Mouse (Mus musculus) c-Kit-negative CD71-positive TER-119-positive erythroid progenitor cells, embryonic 14.5 days (primary cell): ENCODE results near the gene Smok2b.
"Not testable (repeated sequence)": the region's sequence is repeated elsewhere in the genome, so short reads cannot be mapped to it uniquely, and the experiment has no call there.

ENCODE experiments used
- DNase-seq: peaks from one replicate; pipeline ENCODE4 v3.0.0-alpha.2; 2013; ENCODE audit warnings: low read depth, low spot score

Gene Smok2b

DNA sequence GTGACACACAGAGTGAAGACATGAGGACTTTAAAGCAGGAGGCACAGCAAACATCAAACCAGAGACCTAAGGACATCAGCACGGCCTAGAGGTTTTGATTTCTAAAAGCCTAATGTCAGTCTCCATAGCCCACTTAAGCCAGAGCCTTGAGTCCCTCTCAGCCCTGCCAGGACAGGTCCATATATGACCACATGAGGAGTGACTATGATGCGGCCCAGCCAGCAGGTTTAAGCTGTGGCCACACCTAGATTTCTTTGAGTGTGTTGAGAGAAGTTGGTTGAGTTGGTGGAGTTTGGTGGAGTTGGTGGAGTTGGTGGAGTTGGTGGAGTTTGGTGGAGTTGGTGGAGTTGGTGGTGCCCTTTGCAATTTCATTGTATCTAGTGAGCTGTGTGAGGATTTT lies at the start of gene Smok2b:
Gene Smok2b (plus strand): TSS at position 301 of the 400 bp plus-strand sequence.
- not testable (repeated sequence) for DNase-seq

DNA sequence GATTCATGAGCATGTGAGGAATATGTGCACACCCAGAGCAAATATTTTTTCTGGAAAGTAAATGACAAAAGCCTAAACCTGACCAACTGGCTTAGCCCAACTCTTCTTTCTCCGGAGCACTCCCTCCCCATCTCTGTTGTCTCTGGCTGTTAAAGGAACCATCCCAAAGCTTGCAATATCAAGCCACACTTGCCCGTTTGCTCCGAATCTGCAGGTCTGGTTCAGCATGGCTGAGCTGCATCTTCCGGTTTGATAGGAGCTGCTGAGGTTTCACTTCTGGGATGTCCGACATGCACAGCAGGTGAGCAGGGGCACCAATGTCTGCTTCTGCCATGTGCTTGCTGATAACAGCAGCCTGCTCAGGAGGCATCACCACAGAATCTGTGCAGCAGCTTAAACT lies 49.6 kb upstream of the Smok2b start:
- DNase-seq: not testable (repeated sequence)

GRCm38 (mm10) chr17:13182712-13183111 lies 47.3 kb upstream of the Smok2b start:
- DNase-seq: not testable (repeated sequence)

GRCm38 (mm10) chr17:13184514-13184913 lies 45.5 kb upstream of the Smok2b start:
- not testable (repeated sequence) for DNase-seq

GRCm38 (mm10) chr17:13186541-13186940 lies 43.5 kb upstream of the Smok2b start:
- not testable (repeated sequence) for DNase-seq

- not testable (repeated sequence) for DNase-seq
Observed at GRCm38 (mm10) chr17:13187621-13188020, 42.4 kb upstream of the Smok2b start.

DNA sequence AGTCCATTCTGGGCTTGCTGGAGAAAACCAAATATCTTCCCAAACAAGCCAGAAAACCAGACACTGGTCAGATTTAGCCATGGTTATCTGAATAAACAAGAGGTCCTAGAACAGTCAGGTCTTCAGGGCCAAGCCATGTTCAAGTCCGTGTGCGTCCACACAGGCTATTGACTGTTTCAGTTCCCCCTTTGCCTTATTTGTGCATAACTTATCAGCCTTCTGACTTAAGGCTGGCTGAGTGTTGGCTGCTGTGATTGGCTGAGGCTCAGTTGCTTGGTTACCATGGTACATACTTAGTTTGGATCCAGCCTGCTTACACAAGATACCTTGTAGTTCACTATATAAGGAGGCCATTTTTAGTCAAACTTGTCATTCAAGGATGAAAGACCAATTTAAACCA lies 41.2 kb upstream of the Smok2b start:
- not testable (repeated sequence) for DNase-seq

DNA sequence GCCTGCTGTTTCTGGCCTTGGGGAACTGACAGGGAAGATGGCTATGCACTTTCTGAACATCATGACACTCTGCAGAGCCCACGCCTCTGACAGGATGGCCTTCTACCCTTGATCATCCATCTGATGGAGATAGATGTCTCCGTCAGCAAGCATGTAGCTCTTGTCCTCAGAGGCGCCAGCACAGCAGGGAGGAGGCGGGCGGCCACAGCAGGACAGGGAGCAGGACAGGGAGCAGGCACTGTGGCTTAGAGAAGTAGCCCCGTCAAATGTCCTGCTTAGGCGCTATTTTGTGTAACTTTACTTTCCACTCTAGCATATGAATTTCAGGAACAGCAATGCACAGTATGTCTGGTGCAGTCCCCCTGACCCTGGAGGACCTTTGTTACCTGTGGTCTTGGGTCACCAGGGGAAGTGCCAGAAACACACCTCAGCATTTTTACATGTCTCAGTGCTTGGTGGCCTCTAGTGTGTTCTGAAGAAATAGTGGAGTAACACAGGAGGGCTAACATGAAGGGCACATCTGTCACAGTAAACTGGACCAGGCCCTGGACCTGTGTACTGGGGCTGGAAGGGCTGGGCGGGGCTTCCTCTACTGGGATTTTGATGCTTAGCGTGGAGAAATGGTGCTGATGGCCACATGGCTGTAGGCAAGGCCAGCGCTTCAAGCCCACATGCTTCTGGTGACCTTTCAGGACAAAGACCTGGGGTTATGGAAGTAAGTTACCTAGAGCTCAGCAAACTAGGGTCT lies 39.0 kb upstream of the Smok2b start:
- not testable (repeated sequence) for DNase-seq

- DNase-seq: not testable (repeated sequence)
Observed at GRCm38 (mm10) chr17:13196486-13196885, 33.6 kb upstream of the Smok2b start.

DNA sequence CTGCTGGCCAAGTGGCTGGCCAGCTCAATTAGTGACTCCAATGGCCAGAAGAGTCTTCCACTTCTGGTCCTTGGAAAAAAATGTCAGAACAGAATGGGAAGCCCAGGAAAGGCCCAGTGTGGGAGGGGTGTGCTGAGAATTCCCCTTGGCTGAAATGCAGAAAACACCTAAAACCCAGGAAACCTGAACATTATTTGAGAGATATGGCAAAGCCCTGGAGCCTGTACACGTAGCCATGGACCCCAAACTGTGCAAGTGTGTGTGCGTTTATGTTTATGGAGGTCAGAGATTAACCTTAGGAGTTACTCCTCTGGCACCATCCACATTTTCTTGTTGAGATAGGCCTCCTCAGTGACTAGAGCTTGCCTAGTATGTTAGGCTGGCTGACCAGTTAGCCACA lies 31.2 kb upstream of the Smok2b start:
- not testable (repeated sequence) for DNase-seq

GRCm38 (mm10) chr17:13199880-13200409 lies 30.1 kb upstream of the Smok2b start:
- DNase-seq: not testable (repeated sequence)

DNA sequence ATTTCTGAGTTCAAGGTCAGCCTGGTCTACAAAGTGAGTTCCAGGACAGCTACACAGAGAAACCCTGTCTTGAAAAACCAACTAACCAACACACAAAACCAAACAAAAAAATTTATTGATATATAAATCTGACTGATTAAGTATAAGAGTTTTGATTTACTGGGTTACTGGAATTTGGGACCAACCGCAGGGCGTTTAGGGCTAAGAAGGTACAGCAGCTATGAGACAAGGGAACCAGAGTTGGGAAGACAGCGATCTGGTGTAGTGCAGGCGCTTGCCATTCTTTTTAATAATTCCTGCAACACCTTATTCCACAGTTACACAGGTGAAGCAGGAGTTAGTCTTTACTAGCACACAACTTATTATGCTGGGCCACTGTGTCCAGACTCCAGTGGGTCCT lies 28.5 kb upstream of the Smok2b start:
- DNase-seq: not testable (repeated sequence)

DNA sequence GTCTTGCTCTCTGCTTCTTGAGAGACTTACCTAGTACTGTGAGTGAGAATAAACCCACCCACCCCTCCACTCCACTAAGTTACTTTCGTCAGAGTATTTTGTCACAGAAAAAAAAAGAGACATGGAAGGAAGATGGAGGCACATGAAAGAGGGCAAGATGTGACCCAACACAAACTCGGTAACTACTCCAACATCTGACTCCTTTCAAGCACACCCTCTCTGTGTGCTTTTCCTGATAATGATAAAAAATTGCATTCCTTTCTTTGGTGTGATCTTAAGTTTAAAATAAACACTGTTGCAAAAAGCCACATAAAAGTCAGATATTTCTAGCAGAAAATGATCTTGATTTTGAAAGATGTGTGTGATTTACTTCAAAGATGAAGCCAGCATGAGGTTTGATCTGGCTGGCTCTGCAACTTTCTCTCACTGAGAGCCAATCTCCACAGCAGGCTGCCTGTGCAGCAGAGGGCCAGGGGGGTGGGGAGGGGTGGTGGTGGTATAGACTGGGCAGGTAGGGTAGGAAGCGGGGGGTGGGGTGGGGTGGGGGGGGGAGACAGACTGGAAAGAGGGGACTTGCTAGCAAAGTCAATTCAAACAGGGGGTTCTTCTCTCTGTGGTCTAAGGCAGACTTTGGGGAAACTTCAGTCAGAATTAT lies 27.5 kb upstream of the Smok2b start:
- DNase-seq: not testable (repeated sequence)

DNA sequence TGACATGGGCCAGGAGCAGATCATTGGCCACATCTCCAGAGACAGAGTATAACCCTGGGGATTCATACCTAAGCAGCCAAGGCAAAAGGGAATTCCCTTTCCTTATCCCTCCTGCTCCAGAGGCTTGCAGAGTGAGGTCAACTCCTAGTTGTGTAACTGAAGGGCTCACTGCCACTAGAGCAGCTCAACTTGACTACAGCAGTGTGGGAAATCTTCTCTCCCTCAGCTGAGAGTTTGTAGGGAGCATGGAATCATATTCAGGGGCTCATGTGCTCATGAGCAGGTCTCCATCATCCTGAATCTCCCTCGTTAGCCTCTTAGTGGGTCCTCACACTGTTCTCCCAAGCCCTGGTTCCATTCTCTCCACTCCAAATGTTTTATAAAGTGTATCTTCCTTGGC lies 24.8 kb upstream of the Smok2b start:
- not testable (repeated sequence) for DNase-seq

- DNase-seq: no peak
Observed at GRCm38 (mm10) chr17:13206491-13206890, 23.6 kb upstream of the Smok2b start.

DNA sequence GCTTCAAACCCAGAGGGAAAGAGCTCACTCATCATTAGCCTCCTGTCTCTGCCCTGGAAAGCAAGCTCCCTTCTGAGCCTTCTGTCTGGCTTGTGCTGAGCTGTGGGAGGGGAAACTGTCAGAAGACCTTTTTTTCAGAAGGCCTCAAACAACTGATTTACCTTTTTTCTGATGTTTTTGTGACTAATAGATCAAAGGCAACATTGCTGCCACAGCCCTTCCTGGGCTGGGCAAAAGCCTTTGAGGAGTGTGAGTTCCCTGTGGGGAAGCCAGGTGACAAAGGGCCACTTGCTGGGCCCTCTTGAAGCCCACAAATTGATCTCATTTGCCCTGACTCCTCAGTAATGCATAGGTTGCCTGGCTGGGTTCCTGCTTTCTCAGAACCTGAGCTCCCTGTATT lies 21.6 kb upstream of the Smok2b start:
- not testable (repeated sequence) for DNase-seq

DNA sequence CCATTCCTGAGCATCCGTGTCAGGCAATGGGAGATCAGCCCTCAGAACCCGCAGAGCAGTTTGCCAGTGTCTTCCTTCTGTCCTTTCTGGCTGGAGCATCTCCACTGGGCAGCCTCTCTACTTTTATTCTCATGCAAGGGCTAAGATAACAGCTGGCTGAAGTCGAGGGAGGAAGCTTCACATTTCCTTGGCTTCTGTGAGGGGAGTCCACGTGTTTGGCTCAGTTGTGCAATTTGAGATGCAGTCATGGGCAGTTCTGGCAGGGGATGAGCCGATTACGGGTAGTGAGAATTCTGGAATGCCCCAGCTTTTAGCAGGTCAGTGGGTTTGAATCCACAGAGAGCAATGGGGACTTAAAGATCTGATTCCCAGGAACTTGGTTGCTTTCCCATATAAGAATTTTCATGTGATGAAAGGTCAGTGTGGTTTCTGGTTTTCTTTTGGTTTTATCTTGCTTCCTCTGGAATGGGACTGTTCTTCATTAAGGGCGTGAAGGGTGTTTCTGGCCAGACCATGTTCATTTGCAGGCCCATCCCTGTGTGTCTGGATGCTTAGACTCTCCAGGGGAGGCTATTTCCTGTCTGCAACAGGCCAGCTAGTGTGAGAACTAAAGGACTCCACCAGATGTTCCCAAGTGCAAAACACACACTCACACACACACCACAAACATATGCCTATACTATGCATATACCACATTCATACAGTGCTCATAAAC lies 17.8 kb upstream of the Smok2b start:
- no peak for DNase-seq

DNA sequence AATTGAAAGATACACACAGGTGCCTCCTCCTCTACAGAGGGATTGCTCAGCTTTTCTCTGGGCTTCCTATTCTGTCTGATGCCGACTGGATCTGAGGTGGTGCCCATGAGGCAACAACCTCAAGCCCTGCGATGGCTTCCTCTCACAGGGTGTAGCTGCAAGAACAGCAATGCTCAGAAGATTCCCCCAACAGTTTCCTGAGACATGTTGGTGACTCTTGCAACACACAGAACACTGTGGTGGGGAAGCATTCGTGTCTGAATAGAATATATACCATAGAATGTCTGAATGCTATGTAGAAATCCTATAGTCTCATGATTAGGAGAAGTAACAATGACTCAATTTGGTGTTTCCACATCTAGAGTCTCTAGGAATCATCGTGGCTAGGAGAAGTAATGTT lies 15.9 kb upstream of the Smok2b start:
- no peak for DNase-seq

GRCm38 (mm10) chr17:13215595-13215994 lies 14.5 kb upstream of the Smok2b start:
- no peak for DNase-seq

GRCm38 (mm10) chr17:13220888-13221287 lies 9.2 kb upstream of the Smok2b start, which contains the start of gene Smok2a:
TSS of gene Smok2a (plus strand) at chr17:13221188.
- no peak for DNase-seq

DNA sequence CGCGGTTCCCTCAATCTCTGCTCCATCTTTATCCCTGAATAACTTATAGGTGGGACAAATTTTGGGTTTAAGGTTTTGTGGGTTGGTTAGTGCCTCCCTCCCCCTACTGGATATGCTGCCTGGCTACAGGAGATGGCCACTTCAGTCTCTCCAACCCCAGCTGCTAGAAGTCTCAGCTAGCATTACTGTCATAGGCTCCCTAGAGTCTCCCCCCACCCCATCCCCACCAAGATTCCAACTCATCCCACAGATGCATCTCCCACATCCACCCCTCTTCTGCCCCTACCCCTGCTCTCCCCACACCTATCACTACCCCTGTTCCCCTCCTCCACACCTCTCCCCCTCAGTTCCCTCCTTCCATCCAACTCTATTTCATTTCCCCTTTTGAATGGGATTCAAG lies 8.1 kb upstream of the Smok2b start:
- not testable (repeated sequence) for DNase-seq

- DNase-seq: not testable (repeated sequence)
Observed at GRCm38 (mm10) chr17:13239461-13239860, 9.4 kb downstream of the Smok2b start.
